In genomic region chr5:117286286-117286685, GRCm38 (mm10) we compare ENCODE assay signal across 8 mouse cellular contexts. TPM values are rescaled to one million over a fixed set of nuclear protein-coding genes. Genes with fewer than 3 reads are reported as not detected.
DNase-seq lines count a peak whose midpoint lies in the region; ATAC-seq and TF ChIP-seq lines count a peak whose summit lies in the region.

No protein-coding gene starts in this region.

- no peak for TF ChIP-seq CTCF in small intestine, adult 2 months (IDR thresholded peaks at IDR 0.05; ENCODE audit: extremely low read depth, insufficient read length, insufficient replicate concordance, low read depth, low read length)

- H3K27ac ChIP-seq in lung, embryonic 15.5 days: no peak overlapping the region
- peak overlapping the region; percentile 93 for H3K27ac ChIP-seq in forebrain, embryonic 10.5 days
- no peak overlapping the region for H3K27ac ChIP-seq in limb, embryonic 13.5 days
- no peak overlapping the region for H3K27ac ChIP-seq in small intestine, adult 2 months (ENCODE audit: insufficient read depth, low read depth, low read length)

- H3K9me3 ChIP-seq in lung, embryonic 15.5 days: no peaks in the 10 kb centered on the region
- peaks cover 6% of the 10 kb centered on the region; the same call in 1 of the 2 replicates for H3K9me3 ChIP-seq in forebrain, embryonic 10.5 days
- H3K9me3 ChIP-seq in limb, embryonic 13.5 days: peaks cover 3% of the 10 kb centered on the region; the same call in 1 of the 2 replicates

- WGBS in lung, embryonic 15.5 days: 37% methylated on average over 3 of the region's 3 CpGs
- WGBS in forebrain, embryonic 10.5 days: 62% methylated on average over 3 of the region's 3 CpGs
- 23% methylated on average over 3 of the region's 3 CpGs for WGBS in limb, embryonic 13.5 days
- WGBS in small intestine, adult 2 months: 30% methylated on average over 3 of the region's 3 CpGs

- intact Hi-C loops in left cerebral cortex, postnatal 36 days (cut with DNase I): loop anchor here (5.0 kb wide), 2 partner anchors 44 to 169 kb away; partner anchors contain the start of gene Suds3

- peaks cover 23% of the 10 kb centered on the region for H3K36me3 ChIP-seq in lung, embryonic 15.5 days
- peaks cover 44% of the 10 kb centered on the region for H3K36me3 ChIP-seq in forebrain, embryonic 10.5 days (replicated peaks)
- H3K36me3 ChIP-seq in limb, embryonic 13.5 days: peaks cover 40% of the 10 kb centered on the region
- H3K36me3 ChIP-seq in small intestine, adult 2 months (ENCODE audit: control insufficient read depth, insufficient read depth, low read length): peaks cover 5% of the 10 kb centered on the region

- no peak for TF ChIP-seq POLR2A in small intestine, adult 2 months (IDR thresholded peaks at IDR 0.05; ENCODE audit: low read depth, low read length)

- H3K4me3 ChIP-seq in lung, embryonic 15.5 days: peak overlapping the region; percentile 88
- peak overlapping the region; percentile 75 for H3K4me3 ChIP-seq in forebrain, embryonic 10.5 days
- H3K4me3 ChIP-seq in limb, embryonic 13.5 days: peak overlapping the region; percentile 86
- H3K4me3 ChIP-seq in small intestine, adult 2 months (ENCODE audit: low read depth, low read length): peak overlapping the region; percentile 97

- H3K27me3 ChIP-seq in lung, embryonic 15.5 days: no peaks in the 10 kb centered on the region
- peaks cover 13% of the 10 kb centered on the region for H3K27me3 ChIP-seq in forebrain, embryonic 10.5 days (ENCODE audit: poor library complexity, severe bottlenecking)
- H3K27me3 ChIP-seq in limb, embryonic 13.5 days: no peaks in the 10 kb centered on the region
- no peaks in the 10 kb centered on the region for H3K27me3 ChIP-seq in small intestine, adult 2 months (ENCODE audit: control insufficient read depth, insufficient read depth, low read length)

- H3K4me1 ChIP-seq in lung, embryonic 15.5 days: peaks cover 26% of the 10 kb centered on the region
- H3K4me1 ChIP-seq in forebrain, embryonic 10.5 days: peaks cover 34% of the 10 kb centered on the region
- peaks cover 31% of the 10 kb centered on the region for H3K4me1 ChIP-seq in limb, embryonic 13.5 days
- peaks cover 7% of the 10 kb centered on the region; the same call in 1 of the 2 replicates for H3K4me1 ChIP-seq in small intestine, adult 2 months (ENCODE audit: control insufficient read depth, insufficient read depth, insufficient read length, low read length)

- ATAC-seq in lung, embryonic 15.5 days (ENCODE audit: borderline replicate concordance, extremely low read depth, low FRiP score, low TSS enrichment): no peak
- ATAC-seq in limb, embryonic 13.5 days (ENCODE audit: low FRiP score, low read depth): no peak

- H3K4me2 ChIP-seq in lung, embryonic 15.5 days: peak overlapping the region; percentile 79
- peak overlapping the region; percentile 77 for H3K4me2 ChIP-seq in limb, embryonic 13.5 days (replicated peaks)

- peak overlapping the region; percentile 84 for H3K9ac ChIP-seq in lung, embryonic 15.5 days
- H3K9ac ChIP-seq in limb, embryonic 13.5 days: peak overlapping the region; percentile 87

- no peak for DNase-seq in lung, adult 18-20 months
- no peak for DNase-seq in forebrain, embryonic 10.5 days (ENCODE audit: extremely low spot score, low spot score)
- DNase-seq in left cerebral cortex, postnatal 36 days (ENCODE audit: low spot score in 2 of 2): no peak
- no peak for DNase-seq in right cerebral cortex, postnatal 36 days (ENCODE audit: low spot score in 2 of 2)
- no peak for DNase-seq in left cerebral cortex, adult 18-20 months (ENCODE audit: low spot score in 2 of 2)

RNA-seq across cellular contexts. Expression of gene Pebp1, which starts 1.1 kb away (rescaled TPM):
- 726 and 749 TPM in 2 replicates for polyA plus RNA-seq in lung, embryonic 15.5 days (2015; fragmentation: Nextera tagmentation; extraction: Ambion mirVana)
- polyA plus RNA-seq in forebrain, embryonic 10.5 days (2016; fragmentation: Nextera tagmentation; extraction: Ambion mirVana): 966 and 1,001 TPM in 2 replicates
- polyA plus RNA-seq in limb, embryonic 13.5 days (2015; fragmentation: Nextera tagmentation; extraction: Ambion mirVana): 763 and 771 TPM in 2 replicates
- 280 and 305 TPM in 2 replicates for polyA plus RNA-seq in small intestine, adult 2 months (2012; rRNA removed)
- 100 to 1,000 TPM; 647 to 753 TPM for total RNA-seq in left cerebral cortex, postnatal 36 days (2021)
- total RNA-seq in left cerebral cortex, adult 18-20 months (2021): 100 to 1,000 TPM; 712 to 741 TPM

RNA-seq across cellular contexts. Expression of gene Vsig10, which starts 32.6 kb away (rescaled TPM):
- polyA plus RNA-seq in lung, embryonic 15.5 days (2015; fragmentation: Nextera tagmentation; extraction: Ambion mirVana): 15.8 and 16.6 TPM in 2 replicates
- 3.4 and 4.3 TPM in 2 replicates for polyA plus RNA-seq in forebrain, embryonic 10.5 days (2016; fragmentation: Nextera tagmentation; extraction: Ambion mirVana)
- polyA plus RNA-seq in limb, embryonic 13.5 days (2015; fragmentation: Nextera tagmentation; extraction: Ambion mirVana): 7.6 and 9.6 TPM in 2 replicates
- polyA plus RNA-seq in small intestine, adult 2 months (2012; rRNA removed): 22.9 and 67.6 TPM in 2 replicates
- total RNA-seq in left cerebral cortex, postnatal 36 days (2021): 1 to 10 TPM; 2.7 to 2.9 TPM
- total RNA-seq in left cerebral cortex, adult 18-20 months (2021): 1 to 10 TPM; 1.8 to 2.2 TPM
